24 mouse cellular contexts compared by ENCODE assay signal in genomic region chr6:52717493-52718192, GRCm38 (mm10). TPM values are rescaled to one million over a fixed set of nuclear protein-coding genes. Genes with fewer than 3 reads are reported as not detected.
A peak's percentile ranks its signal among the peaks of the same experiment; 100 is the strongest.
DNase-seq lines count a peak whose midpoint lies in the region; ATAC-seq and TF ChIP-seq lines count a peak whose summit lies in the region.
"Had no signal": no experiment of that assay in that cellular context is flagged by ENCODE, and none has a peak within 500 bp of the region (broad histone marks: within the 10 kb centered on the region; RNA-seq: fewer than 3 reads in every experiment).

No protein-coding gene starts in this region.

- H3K4me2 ChIP-seq in intestine, postnatal 0 days (replicated peaks; ENCODE audit: low read depth), result 0 out of 2 replicates have a peak overlapping the region, but pooled peaks have one; percentile 1
- no peak overlapping the region for H3K4me2 ChIP-seq in intestine, embryonic 16.5 days (ENCODE audit: low read depth, low read length)
- no peak overlapping the region for H3K4me2 ChIP-seq in midbrain, postnatal 0 days (ENCODE audit: low read depth, low read length, poor library complexity, severe bottlenecking)
- no peak overlapping the region for H3K4me2 ChIP-seq in midbrain, embryonic 14.5 days (ENCODE audit: low read length)
- H3K4me2 ChIP-seq: embryonic facial prominence, embryonic 12.5 days; forebrain, embryonic 12.5 days; heart, embryonic 11.5 days; hindbrain, embryonic 15.5 days; intestine, embryonic 15.5 days; liver, embryonic 15.5 days; lung, embryonic 15.5 days had no signal

- no peak for ATAC-seq in intestine, postnatal 0 days
- no peak for ATAC-seq in intestine, embryonic 16.5 days
- ATAC-seq in midbrain, postnatal 0 days (ENCODE audit: low FRiP score), result no peak
- ATAC-seq in midbrain, embryonic 14.5 days (ENCODE audit: low FRiP score, low TSS enrichment), result no peak
- ATAC-seq: activated CD4-positive, CD25-positive, alpha-beta regulatory T cell, adult 4 months; intestine, embryonic 15.5 days; midbrain, embryonic 16.5 days; Patski had no signal

- 0 out of 2 replicates have a peak, but pooled peaks cover 2% of the 10 kb centered on the region for H3K4me1 ChIP-seq in intestine, postnatal 0 days (replicated peaks; ENCODE audit: control insufficient read depth, insufficient read depth, low read length)
- H3K4me1 ChIP-seq in intestine, embryonic 16.5 days (ENCODE audit: control insufficient read depth, insufficient read depth, low read length), result 0 out of 2 replicates have a peak, but pooled peaks cover 2% of the 10 kb centered on the region
- H3K4me1 ChIP-seq in midbrain, postnatal 0 days (ENCODE audit: insufficient read depth, low read length), result no peaks in the 10 kb centered on the region
- peaks cover 16% of the 10 kb centered on the region for H3K4me1 ChIP-seq in midbrain, embryonic 14.5 days (ENCODE audit: control insufficient read depth, insufficient read depth, low read length)
- H3K4me1 ChIP-seq: intestine, embryonic 15.5 days had no signal

- H3K27me3 ChIP-seq in intestine, postnatal 0 days (replicated peaks; ENCODE audit: control insufficient read depth, insufficient read depth, low read length), result no peaks in the 10 kb centered on the region
- no peaks in the 10 kb centered on the region for H3K27me3 ChIP-seq in intestine, embryonic 16.5 days (replicated peaks; ENCODE audit: control insufficient read depth, insufficient read depth, low read length)
- H3K27me3 ChIP-seq in midbrain, postnatal 0 days (ENCODE audit: insufficient read depth, low read length), result no peaks in the 10 kb centered on the region
- H3K27me3 ChIP-seq in midbrain, embryonic 14.5 days (ENCODE audit: control insufficient read depth, insufficient read depth, low read length), result no peaks in the 10 kb centered on the region
- no peaks in the 10 kb centered on the region for H3K27me3 ChIP-seq in splenic B cell, adult 2 months (ENCODE audit: control insufficient read depth, insufficient read depth, low read length, poor library complexity, severe bottlenecking)
- H3K27me3 ChIP-seq: embryonic facial prominence, embryonic 12.5 days; forebrain, embryonic 12.5 days; hindbrain, embryonic 15.5 days; intestine, embryonic 15.5 days; liver, embryonic 15.5 days; lung, embryonic 15.5 days; Patski had no signal

- no peak overlapping the region for H3K9ac ChIP-seq in intestine, postnatal 0 days (ENCODE audit: low read depth, low read length)
- no peak overlapping the region for H3K9ac ChIP-seq in intestine, embryonic 16.5 days (ENCODE audit: low read depth, low read length)
- H3K9ac ChIP-seq in midbrain, postnatal 0 days (replicated peaks; ENCODE audit: low read length, poor library complexity, severe bottlenecking), result no peak overlapping the region
- no peak overlapping the region for H3K9ac ChIP-seq in midbrain, embryonic 14.5 days (replicated peaks; ENCODE audit: low read length)
- H3K9ac ChIP-seq: embryonic facial prominence, embryonic 12.5 days; forebrain, embryonic 12.5 days; hindbrain, embryonic 15.5 days; intestine, embryonic 15.5 days; liver, embryonic 15.5 days; lung, embryonic 15.5 days had no signal

- 0 out of 2 replicates have a peak, but pooled peaks cover 6% of the 10 kb centered on the region for H3K36me3 ChIP-seq in intestine, postnatal 0 days (ENCODE audit: control insufficient read depth, insufficient read depth)
- no peaks in the 10 kb centered on the region for H3K36me3 ChIP-seq in intestine, embryonic 16.5 days (ENCODE audit: control insufficient read depth, insufficient read depth, low read length)
- H3K36me3 ChIP-seq in midbrain, postnatal 0 days (ENCODE audit: insufficient read depth, low read length), result no peaks in the 10 kb centered on the region
- no peaks in the 10 kb centered on the region for H3K36me3 ChIP-seq in midbrain, embryonic 14.5 days (ENCODE audit: control insufficient read depth, insufficient read depth, low read length)
- H3K36me3 ChIP-seq in splenic B cell, adult 2 months (ENCODE audit: control insufficient read depth, insufficient read depth, low read length, poor library complexity, severe bottlenecking), result no peaks in the 10 kb centered on the region; the same call in 1 of the 2 replicates
- H3K36me3 ChIP-seq: embryonic facial prominence, embryonic 12.5 days; forebrain, embryonic 12.5 days; intestine, embryonic 15.5 days; lung, embryonic 15.5 days had no signal

- no peak overlapping the region for H3K4me3 ChIP-seq in intestine, postnatal 0 days (ENCODE audit: low read depth, low read length)
- H3K4me3 ChIP-seq in intestine, embryonic 16.5 days (ENCODE audit: low read length), result no peak overlapping the region
- H3K4me3 ChIP-seq in midbrain, postnatal 0 days (ENCODE audit: low read depth, low read length), result no peak overlapping the region
- H3K4me3 ChIP-seq in midbrain, embryonic 14.5 days (replicated peaks; ENCODE audit: low read depth, low read length), result no peak overlapping the region
- H3K4me3 ChIP-seq: embryonic facial prominence, embryonic 12.5 days; forebrain, embryonic 12.5 days; hindbrain, embryonic 15.5 days; intestine, embryonic 15.5 days; liver, embryonic 15.5 days; lung, embryonic 15.5 days had no signal

- 58% methylated on average over 5 of the region's 5 CpGs for WGBS in intestine, postnatal 0 days
- WGBS in intestine, embryonic 16.5 days, result 76% methylated on average over 5 of the region's 5 CpGs
- WGBS in midbrain, postnatal 0 days, result 87% methylated on average over 5 of the region's 5 CpGs
- 86% methylated on average over 5 of the region's 5 CpGs for WGBS in midbrain, embryonic 14.5 days

- DNase-seq in midbrain, postnatal 0 days (ENCODE audit: low spot score), result no peak
- no peak for DNase-seq in midbrain, embryonic 14.5 days
- peak; percentile 9 for DNase-seq in ZHBTc4 (ENCODE audit: low read depth, low spot score)
- peak; percentile 18 for DNase-seq in splenic B cell, adult 2 months (ENCODE audit: low read depth, low spot score)
- DNase-seq in left cerebral cortex, adult 9 months (ENCODE audit: low spot score in 2 of 2), result no peak
- no peak for DNase-seq in right cerebral cortex, adult 18-20 months
- DNase-seq: cerebellum, adult 11-12 months; cerebellum, postnatal 25 days; layer of hippocampus, postnatal 36 days had no signal

- H3K27ac ChIP-seq in intestine, postnatal 0 days (ENCODE audit: low read depth, low read length), result peak overlapping the region; percentile 47; the same call in 1 of the 2 replicates
- H3K27ac ChIP-seq in intestine, embryonic 16.5 days (ENCODE audit: low read length), result no peak overlapping the region
- H3K27ac ChIP-seq in midbrain, postnatal 0 days (ENCODE audit: low read depth, low read length), result no peak overlapping the region
- no peak overlapping the region for H3K27ac ChIP-seq in midbrain, embryonic 14.5 days (replicated peaks; ENCODE audit: low read depth, low read length)
- H3K27ac ChIP-seq: embryonic facial prominence, embryonic 12.5 days; forebrain, embryonic 12.5 days; hindbrain, embryonic 15.5 days; intestine, embryonic 15.5 days; kidney, postnatal 0 days; liver, embryonic 15.5 days; lung, embryonic 15.5 days; macrophage had no signal

- H3K9me3 ChIP-seq in intestine, postnatal 0 days (ENCODE audit: control insufficient read depth), result no peaks in the 10 kb centered on the region
- no peaks in the 10 kb centered on the region for H3K9me3 ChIP-seq in intestine, embryonic 16.5 days (ENCODE audit: control insufficient read depth, low read length)
- H3K9me3 ChIP-seq in midbrain, postnatal 0 days (ENCODE audit: low read length), result no peaks in the 10 kb centered on the region
- no peaks in the 10 kb centered on the region for H3K9me3 ChIP-seq in midbrain, embryonic 14.5 days (ENCODE audit: control insufficient read depth, low read length)
- H3K9me3 ChIP-seq: embryonic facial prominence, embryonic 12.5 days; forebrain, embryonic 12.5 days; G1E; hindbrain, embryonic 15.5 days; intestine, embryonic 15.5 days; liver, embryonic 15.5 days; lung, embryonic 15.5 days had no signal

- TF ChIP-seq CTCF in intestine, postnatal 0 days (IDR thresholded peaks at IDR 0.05; ENCODE audit: low read depth), result peak; percentile 39
- peak; percentile 15 for TF ChIP-seq CTCF in midbrain, postnatal 0 days (IDR thresholded peaks at IDR 0.05)

RNA-seq across cellular contexts. Expression of gene Tax1bp1, which starts 4.1 kb away (rescaled TPM):
- 296 and 317 TPM in 2 replicates for polyA plus RNA-seq in intestine, postnatal 0 days (2015; fragmentation: Nextera tagmentation; extraction: Ambion mirVana)
- 162 and 168 TPM in 2 replicates for polyA plus RNA-seq in intestine, embryonic 16.5 days (2015; fragmentation: Nextera tagmentation; extraction: Ambion mirVana)
- total RNA-seq in midbrain, postnatal 0 days (2014; rRNA removed), result 61.4 and 73.8 TPM in 2 replicates
- polyA plus RNA-seq in midbrain, postnatal 0 days (2015; fragmentation: Nextera tagmentation; extraction: Ambion mirVana), result 149 and 160 TPM in 2 replicates
- polyA plus RNA-seq in midbrain, embryonic 14.5 days (2014; fragmentation: Nextera tagmentation; extraction: Ambion mirVana), result 126 and 172 TPM in 2 replicates

Comparison
In these comparisons a context has a peak if more than half of its experiments do, and no peak if none do; other contexts are left out.
1. DNase-seq: peak in ZHBTc4 (single experiment) and splenic B cell, adult 2 months (single experiment); none in midbrain, postnatal 0 days (single experiment), midbrain, embryonic 14.5 days (single experiment), left cerebral cortex, adult 9 months (0 of 2) and right cerebral cortex, adult 18-20 months (single experiment).